Mouse (Mus musculus) midbrain, embryonic 12.5 days (tissue): ENCODE data around the gene Tmem201. TPM values are rescaled to one million over a fixed set of nuclear protein-coding genes. Genes with fewer than 3 reads are reported as not detected.
"Not testable (repeated sequence)": the region's sequence is repeated elsewhere in the genome, so short reads cannot be mapped to it uniquely, and the experiment has no call there.

Experiments used
- ATAC-seq: fragments of 200-750 bp; cut with Nextera tagmentation; 2 replicates; pipeline ENCODE4 v1.8.0; 2017; ENCODE audit warnings: low read depth, moderate TSS enrichment, moderate library complexity; ENCODE audit not compliant: low FRiP score
- H3K27ac ChIP-seq: fragments of 300-500 bp; sonication (generic); replicated peaks from 2 replicates; pipeline ENCODE4 v1.5.1; 2016; ENCODE audit warnings: mild to moderate bottlenecking
- H3K27me3 ChIP-seq: fragments of 300-500 bp; sonication (generic); 2 replicates; pipeline ENCODE4 v1.6.1; 2016; ENCODE audit warnings: mild to moderate bottlenecking
- H3K36me3 ChIP-seq: fragments of 300-500 bp; sonication (generic); 2 replicates; pipeline ENCODE4 v1.6.1; 2016
- H3K4me1 ChIP-seq: fragments of 300-500 bp; sonication (generic); 2 replicates; pipeline ENCODE4 v1.6.1; 2016
- H3K4me2 ChIP-seq: fragments of 300-500 bp; sonication (generic); replicated peaks from 2 replicates; pipeline ENCODE4 v1.6.1; 2016; ENCODE audit warnings: mild to moderate bottlenecking, moderate library complexity
- H3K4me3 ChIP-seq: fragments of 300-500 bp; sonication (generic); 2 replicates; pipeline ENCODE4 v1.5.1; 2016; ENCODE audit warnings: mild to moderate bottlenecking
- H3K9ac ChIP-seq: fragments of 300-500 bp; sonication (generic); replicated peaks from 2 replicates; pipeline ENCODE4 v1.6.1; 2016; ENCODE audit warnings: mild to moderate bottlenecking, moderate library complexity
- H3K9me3 ChIP-seq: fragments of 300-500 bp; sonication (generic); 2 replicates; pipeline ENCODE4 v1.6.1; 2016; ENCODE audit warnings: mild to moderate bottlenecking
- WGBS: fragments of 180-500 bp; shearing (Covaris S2); methylation state at CpG from one replicate; pipeline ENCODE4 v1.1.7; 2016; 5-methylcytosine and 5-hydroxymethylcytosine counted together
- polyA plus RNA-seq: library from polyadenylated mRNA; unstranded; fragments of >200 nt; fragmentation: Nextera tagmentation; extraction: Ambion mirVana; gene quantifications from 2 replicates; pipeline ENCODE4 v1.2.1, GENCODE M21; 2016

Gene Tmem201
- polyA plus RNA-seq, 1 experiment from 2014 or later, result 39.3 TPM

DNA sequence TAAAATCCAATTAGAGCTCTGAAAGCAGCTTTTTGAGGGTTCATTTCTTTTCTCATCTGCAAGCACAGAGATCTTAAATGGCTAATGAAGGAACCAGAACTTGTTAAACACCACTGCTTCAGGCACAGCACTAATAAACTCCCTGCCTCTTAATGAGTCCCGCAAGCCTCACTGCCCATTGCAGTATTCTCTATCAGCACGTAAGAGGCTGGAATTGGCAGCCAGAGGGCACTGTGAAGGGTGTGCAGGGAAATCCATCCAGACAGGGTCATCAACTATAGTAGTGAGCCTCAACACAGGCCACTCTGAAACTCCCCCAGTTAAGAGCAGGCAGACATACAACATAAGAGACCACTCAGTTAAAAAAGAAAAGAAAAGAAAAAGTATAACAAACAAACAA, 34.5 kb upstream of the Tmem201 start:
- Histone ChIP-seq H3K4me3 (no peak overlapping the region), H3K27ac (no peak overlapping the region), H3K9me3 (no peaks in the 10 kb centered on the region), H3K4me1 (peaks cover 22% of the 10 kb centered on the region), H3K36me3 (no peaks in the 10 kb centered on the region), H3K4me2 (peak overlapping the region; percentile 72; the same call in 1 of the 2 replicates), H3K27me3 (peaks cover 18% of the 10 kb centered on the region), H3K9ac (no peak overlapping the region)
- ATAC-seq, result no peak
- 17% methylated on average over 2 of the region's 2 CpGs for WGBS

DNA sequence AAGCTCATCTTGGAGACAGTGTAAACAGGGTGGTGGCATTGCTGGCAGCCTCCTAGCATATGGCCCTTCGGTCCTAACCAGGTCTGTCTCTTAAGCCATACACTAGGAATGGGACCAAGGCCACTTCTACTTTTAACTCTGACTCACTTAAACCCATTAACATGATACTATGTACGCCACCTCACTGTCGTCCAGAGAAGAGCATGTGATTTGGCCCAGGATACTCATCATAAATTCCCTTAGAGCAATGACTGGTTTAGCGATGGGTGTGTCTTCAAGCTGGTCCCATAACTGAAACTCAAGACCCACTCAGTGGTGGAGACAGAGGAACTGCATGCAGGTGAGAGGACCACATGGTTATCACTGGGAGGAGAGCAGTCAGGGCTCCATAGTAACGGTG, 27.4 kb upstream of the Tmem201 start:
- 94% methylated on average over 5 of the region's 5 CpGs for WGBS
- Histone ChIP-seq H3K4me3 (no peak overlapping the region), H3K9me3 (no peaks in the 10 kb centered on the region), H3K4me2 (no peak overlapping the region), H3K9ac (no peak overlapping the region), H3K36me3 (peaks cover 14% of the 10 kb centered on the region; the same call in 1 of the 2 replicates), H3K27ac (no peak overlapping the region), H3K4me1 (no peaks in the 10 kb centered on the region), H3K27me3 (no peaks in the 10 kb centered on the region)
- no peak for ATAC-seq

DNA sequence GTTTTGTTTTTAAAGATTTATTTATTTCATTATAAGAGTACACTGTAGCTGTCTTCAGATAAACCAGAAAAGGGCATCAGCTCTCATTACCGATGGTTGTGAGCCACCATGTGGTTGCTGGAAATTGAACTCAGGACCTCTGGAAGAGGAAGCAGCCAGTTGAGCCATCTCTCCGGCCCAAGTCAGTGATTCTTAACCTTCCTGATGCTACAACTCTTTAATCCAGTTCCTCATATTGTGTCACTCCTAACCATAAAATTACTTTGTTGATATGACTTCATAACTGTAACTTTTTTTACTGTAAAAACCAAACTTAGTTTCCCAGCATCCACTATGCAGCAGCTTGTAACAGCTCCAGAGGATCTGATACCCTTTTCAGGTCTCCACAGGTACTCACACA, 25.5 kb upstream of the Tmem201 start:
- H3K4me2 ChIP-seq, result no peak overlapping the region
- no peak for ATAC-seq
- H3K4me1 ChIP-seq, result no peaks in the 10 kb centered on the region
- no peak overlapping the region for H3K4me3 ChIP-seq
- no peak overlapping the region for H3K9ac ChIP-seq
- H3K36me3 ChIP-seq, result peaks cover 14% of the 10 kb centered on the region; the same call in 1 of the 2 replicates
- 86% methylated on average over 2 of the region's 2 CpGs for WGBS
- no peak overlapping the region for H3K27ac ChIP-seq
- no peaks in the 10 kb centered on the region for H3K9me3 ChIP-seq
- H3K27me3 ChIP-seq, result no peaks in the 10 kb centered on the region

DNA sequence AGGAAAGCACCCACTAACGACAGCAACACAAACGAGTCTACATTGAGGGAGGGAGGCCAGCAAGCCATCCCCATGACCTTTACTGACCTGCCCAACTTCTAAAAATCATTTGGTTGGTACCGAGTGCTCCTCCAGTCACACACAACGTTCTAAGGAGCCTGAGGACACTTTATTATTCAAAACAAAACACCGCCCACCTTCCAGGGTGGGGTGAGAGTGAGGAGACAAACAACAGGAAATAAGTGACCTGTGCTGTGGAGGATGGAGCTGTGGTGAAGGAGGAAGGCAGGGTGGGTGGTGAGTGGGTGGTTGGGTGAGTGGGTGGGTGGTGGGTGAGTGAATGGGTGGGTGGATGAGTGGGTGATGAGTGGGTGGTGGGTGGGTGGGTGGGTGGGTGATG, 21.7 kb upstream of the Tmem201 start:
- WGBS, result 77% methylated on average over 5 of the region's 5 CpGs
- Histone ChIP-seq H3K27ac (no peak overlapping the region), H3K27me3 (no peaks in the 10 kb centered on the region; the same call in 1 of the 2 replicates), H3K9ac (no peak overlapping the region), H3K36me3 (peaks cover 14% of the 10 kb centered on the region; the same call in 1 of the 2 replicates), H3K4me1 (no peaks in the 10 kb centered on the region), H3K4me3 (no peak overlapping the region), H3K4me2 (no peak overlapping the region), H3K9me3 (no peaks in the 10 kb centered on the region)
- no peak for ATAC-seq

DNA sequence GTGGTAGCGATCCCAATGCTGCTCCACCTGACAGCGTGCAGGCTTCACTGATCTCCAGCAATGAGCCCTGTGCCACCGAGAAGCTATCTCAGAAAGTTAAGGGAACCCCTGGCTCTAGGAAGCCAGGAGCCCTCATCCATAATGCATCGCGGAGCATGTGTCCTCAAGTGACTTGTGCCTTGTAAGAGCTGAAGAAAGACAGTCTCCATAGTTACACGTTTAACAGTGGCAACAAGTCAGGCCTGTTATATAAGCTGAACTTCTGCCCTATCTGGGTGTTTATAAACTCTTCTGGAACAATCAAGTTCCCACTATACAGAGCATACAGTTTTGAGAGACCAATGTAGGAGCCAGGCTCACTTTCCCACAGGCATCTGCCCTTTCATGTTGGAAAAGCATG, 20.6 kb upstream of the Tmem201 start:
- no peak for ATAC-seq
- H3K9me3 ChIP-seq, result no peaks in the 10 kb centered on the region
- WGBS, result 80% methylated on average over 6 of the region's 6 CpGs
- H3K4me2 ChIP-seq, result no peak overlapping the region
- H3K4me3 ChIP-seq, result no peak overlapping the region
- peaks cover 7% of the 10 kb centered on the region; the same call in 1 of the 2 replicates for H3K27me3 ChIP-seq
- H3K27ac ChIP-seq, result no peak overlapping the region
- H3K4me1 ChIP-seq, result no peaks in the 10 kb centered on the region
- H3K36me3 ChIP-seq, result peaks cover 14% of the 10 kb centered on the region; the same call in 1 of the 2 replicates
- H3K9ac ChIP-seq, result no peak overlapping the region

DNA sequence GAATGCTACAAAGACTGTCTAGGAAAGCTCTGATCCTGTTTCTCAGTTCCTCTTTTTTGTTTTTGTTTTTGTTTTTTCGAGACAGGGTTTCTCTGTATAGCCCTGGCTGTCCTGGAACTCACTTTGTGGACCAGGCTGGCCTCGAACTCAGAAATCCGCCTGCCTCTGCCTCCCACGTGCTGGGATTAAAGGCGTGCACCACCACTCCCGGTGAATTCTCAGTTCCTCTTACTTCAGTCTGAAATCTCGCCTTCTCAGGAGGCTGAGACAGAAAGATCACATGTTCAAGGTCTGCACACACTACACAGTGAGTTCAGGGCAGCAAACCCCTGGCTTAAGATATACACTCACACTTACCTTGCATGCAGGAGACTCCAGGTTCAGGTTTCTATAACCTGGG, 18.7 kb upstream of the Tmem201 start:
- ATAC-seq, H3K9me3 ChIP-seq, H3K27me3 ChIP-seq, H3K4me1 ChIP-seq, H3K9ac ChIP-seq, H3K36me3 ChIP-seq, H3K4me3 ChIP-seq, H3K4me2 ChIP-seq, H3K27ac ChIP-seq: not testable (repeated sequence)
- 95% methylated on average over 7 of the region's 7 CpGs for WGBS

DNA sequence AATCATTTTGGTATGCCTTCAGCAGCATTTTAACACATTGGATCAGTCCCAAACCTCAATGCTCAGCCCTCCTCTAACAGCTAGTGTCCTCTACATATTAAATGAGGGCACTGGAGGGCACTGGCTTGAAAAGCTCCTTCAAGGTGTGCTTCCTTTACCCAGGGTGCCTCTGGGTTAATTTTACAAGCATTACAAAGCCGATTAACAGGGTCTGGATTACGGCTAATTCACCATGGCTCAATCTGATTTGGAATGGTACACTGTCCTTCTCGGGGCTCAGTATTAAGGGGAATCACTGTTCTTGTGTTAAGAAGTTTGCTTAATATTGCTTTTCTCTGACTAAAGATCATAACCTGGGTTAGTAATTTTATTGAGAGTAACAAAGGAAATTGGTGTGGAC, 15.0 kb upstream of the Tmem201 start:
- Histone ChIP-seq H3K27ac (no peak overlapping the region), H3K4me3 (no peak overlapping the region), H3K4me2 (no peak overlapping the region), H3K4me1 (peaks cover 20% of the 10 kb centered on the region), H3K9me3 (no peaks in the 10 kb centered on the region), H3K27me3 (peaks cover 7% of the 10 kb centered on the region; the same call in 1 of the 2 replicates), H3K9ac (no peak overlapping the region), H3K36me3 (peaks cover 3% of the 10 kb centered on the region; the same call in 1 of the 2 replicates)
- 42% methylated on average over 3 of the region's 3 CpGs for WGBS
- peak; percentile 60; the same call in 1 of the 2 replicates for ATAC-seq

DNA sequence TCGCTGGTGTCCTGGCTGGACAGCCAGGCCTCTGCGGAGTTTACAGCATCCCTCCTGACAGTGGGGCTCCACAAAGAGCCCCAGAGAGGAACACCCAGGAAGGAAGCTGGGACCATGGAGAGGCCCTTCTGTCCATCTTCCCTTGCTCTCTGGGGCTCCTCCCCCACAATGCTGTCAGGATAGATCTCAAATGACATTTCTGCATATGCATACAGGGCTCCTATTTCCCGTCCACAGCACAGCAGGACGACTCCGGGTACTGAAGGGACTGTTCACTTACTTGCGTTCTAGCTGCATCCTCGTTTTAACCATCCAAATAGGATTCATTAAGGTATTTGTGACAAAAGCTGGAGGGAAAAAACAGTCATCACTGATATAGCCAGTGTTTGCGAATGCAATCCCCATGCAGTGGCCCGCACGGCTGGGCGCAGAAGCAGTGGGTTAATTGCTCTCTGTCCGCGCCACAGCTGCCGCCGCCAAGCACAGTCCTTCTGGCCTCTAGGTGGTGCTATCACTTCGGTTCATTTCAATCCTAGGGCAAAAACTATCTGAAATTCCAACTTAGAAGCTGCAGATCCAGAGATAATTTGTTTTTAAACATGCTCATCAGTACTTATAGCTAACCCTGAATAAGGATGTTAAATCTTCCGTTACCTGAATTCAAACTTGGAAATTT, 14.4 kb upstream of the Tmem201 start:
- H3K27me3 ChIP-seq, result peaks cover 7% of the 10 kb centered on the region; the same call in 1 of the 2 replicates
- H3K36me3 ChIP-seq, result peaks cover 3% of the 10 kb centered on the region; the same call in 1 of the 2 replicates
- H3K27ac ChIP-seq, result no peak overlapping the region
- peaks cover 20% of the 10 kb centered on the region for H3K4me1 ChIP-seq
- H3K9ac ChIP-seq, result no peak overlapping the region
- no peak overlapping the region for H3K4me2 ChIP-seq
- 22% methylated on average over 17 of the region's 17 CpGs for WGBS
- H3K9me3 ChIP-seq, result no peaks in the 10 kb centered on the region
- peak; percentile 78; the same call in 1 of the 2 replicates for ATAC-seq
- no peak overlapping the region for H3K4me3 ChIP-seq

DNA sequence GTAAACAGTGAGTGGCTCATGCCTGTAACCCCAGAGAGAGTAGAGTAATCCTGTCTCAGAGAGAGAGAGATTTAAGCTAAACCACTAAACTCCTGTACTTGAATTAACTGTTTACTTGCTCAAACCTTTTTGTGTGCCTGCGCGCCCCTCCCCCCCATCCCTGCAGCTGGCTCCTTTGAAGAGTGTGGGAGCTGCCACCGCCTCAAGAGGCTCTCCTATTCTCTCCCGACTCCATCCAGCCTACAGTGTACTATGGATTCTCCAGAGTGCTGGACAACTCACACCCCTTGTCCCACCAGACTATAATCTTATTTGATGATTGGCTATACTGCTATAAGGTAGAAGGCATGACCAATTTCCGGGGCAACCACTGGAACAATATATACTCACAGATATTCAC, 12.8 kb upstream of the Tmem201 start:
- H3K36me3 ChIP-seq, result peaks cover 7% of the 10 kb centered on the region; the same call in 1 of the 2 replicates
- H3K4me3 ChIP-seq, result no peak overlapping the region
- H3K27me3 ChIP-seq, result peaks cover 7% of the 10 kb centered on the region; the same call in 1 of the 2 replicates
- WGBS, result 29% methylated on average over 5 of the region's 5 CpGs
- H3K4me1 ChIP-seq, result peaks cover 20% of the 10 kb centered on the region
- H3K9ac ChIP-seq, result no peak overlapping the region; the same call in 1 of the 2 replicates
- H3K4me2 ChIP-seq, result no peak overlapping the region
- no peaks in the 10 kb centered on the region for H3K9me3 ChIP-seq
- H3K27ac ChIP-seq, result no peak overlapping the region
- ATAC-seq, result peak; percentile 54; the same call in 1 of the 2 replicates

DNA sequence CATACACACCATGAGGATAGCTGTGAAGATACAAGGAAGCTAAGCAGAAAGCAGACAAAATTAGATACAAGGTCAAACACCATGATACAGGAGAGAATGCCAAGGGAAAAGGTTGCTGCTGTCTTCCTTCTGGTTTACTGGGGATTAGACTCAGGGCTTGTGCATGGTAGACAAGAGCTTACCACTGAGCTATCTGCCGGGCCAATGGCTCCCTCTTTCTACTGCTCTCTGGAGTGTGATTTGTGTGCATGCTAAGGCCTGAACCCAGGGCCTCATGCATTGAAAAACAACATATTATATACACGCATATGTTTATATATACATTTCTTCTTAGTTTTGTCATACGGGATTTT, 11.8 kb upstream of the Tmem201 start:
- Histone ChIP-seq H3K4me1 (peaks cover 20% of the 10 kb centered on the region), H3K36me3 (peaks cover 14% of the 10 kb centered on the region; the same call in 1 of the 2 replicates)
- H3K27ac ChIP-seq, H3K27me3 ChIP-seq, H3K9me3 ChIP-seq, H3K4me2 ChIP-seq, H3K9ac ChIP-seq, ATAC-seq, H3K4me3 ChIP-seq: not testable (repeated sequence)
- WGBS, result 88% methylated on average over 3 of the region's 3 CpGs

DNA sequence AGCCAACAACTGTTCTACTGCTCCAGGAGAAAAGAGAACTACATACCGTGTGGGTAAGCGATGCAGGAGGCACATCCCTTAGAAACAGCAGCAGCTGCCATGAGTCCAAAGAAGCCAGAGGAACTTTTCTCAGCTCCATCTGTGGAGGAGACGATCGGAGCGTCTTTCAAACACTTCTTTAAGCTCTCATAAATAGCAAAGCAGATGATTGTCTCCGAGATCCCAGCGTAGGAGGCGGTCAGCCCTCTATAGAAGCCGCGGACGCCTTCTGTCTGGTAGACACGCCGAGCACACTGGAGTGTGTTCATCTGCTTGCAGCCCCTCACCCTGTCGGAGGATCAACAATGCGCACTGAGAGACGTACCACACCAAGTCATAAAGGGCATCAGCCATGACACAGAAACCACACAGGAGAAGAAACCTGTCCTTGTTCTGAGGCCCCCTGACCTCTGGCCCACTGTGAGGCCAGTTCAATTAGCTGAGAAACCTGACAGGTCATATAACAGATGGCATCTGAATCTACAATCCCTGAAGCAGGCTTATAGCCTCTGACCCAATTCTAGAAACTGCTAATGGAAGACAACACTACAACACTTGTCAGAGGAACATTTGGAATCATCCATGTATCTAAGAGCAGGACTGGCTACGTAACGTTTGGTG, 11.3 kb upstream of the Tmem201 start:
- H3K9ac ChIP-seq, result no peak overlapping the region
- no peak overlapping the region for H3K27ac ChIP-seq
- ATAC-seq, result no peak
- H3K9me3 ChIP-seq, result no peaks in the 10 kb centered on the region
- WGBS, result 85% methylated on average over 18 of the region's 18 CpGs
- H3K27me3 ChIP-seq, result peaks cover 4% of the 10 kb centered on the region; the same call in 1 of the 2 replicates
- H3K4me3 ChIP-seq, result no peak overlapping the region
- H3K4me2 ChIP-seq, result no peak overlapping the region
- H3K4me1 ChIP-seq, result peaks cover 20% of the 10 kb centered on the region
- H3K36me3 ChIP-seq, result peaks cover 18% of the 10 kb centered on the region; the same call in 1 of the 2 replicates

DNA sequence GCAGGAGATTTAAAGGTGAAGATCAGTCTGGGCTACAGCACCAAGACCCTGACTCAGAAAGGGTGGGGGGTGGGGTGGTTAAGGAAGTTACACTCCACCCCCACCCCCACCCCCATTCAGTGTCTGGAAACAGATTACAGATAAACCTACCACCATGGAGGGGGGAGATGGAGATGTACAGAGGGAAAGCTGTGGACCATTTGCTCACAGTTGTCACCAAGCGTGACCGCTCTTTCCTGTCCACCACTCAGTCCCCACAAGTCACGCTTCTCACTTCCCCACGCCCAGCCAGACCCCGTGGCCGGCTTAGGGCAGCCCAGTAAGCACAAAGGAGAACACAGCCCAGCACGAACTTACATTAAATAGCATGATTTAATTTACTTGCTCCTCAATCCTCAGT, 6.3 kb upstream of the Tmem201 start:
- Histone ChIP-seq H3K27ac (no peak overlapping the region), H3K4me2 (no peak overlapping the region), H3K9ac (no peak overlapping the region), H3K9me3 (no peaks in the 10 kb centered on the region), H3K4me3 (no peak overlapping the region), H3K27me3 (no peaks in the 10 kb centered on the region), H3K36me3 (peaks cover 40% of the 10 kb centered on the region), H3K4me1 (no peaks in the 10 kb centered on the region)
- no peak for ATAC-seq
- WGBS, result 88% methylated on average over 7 of the region's 7 CpGs
